Mouse (Mus musculus): ENCODE data around the gene Pla2g10. TPM values are rescaled to one million over a fixed set of nuclear protein-coding genes. Genes with fewer than 3 reads are reported as not detected.
"Not testable (repeated sequence)": the region's sequence is repeated elsewhere in the genome, so short reads cannot be mapped to it uniquely, and the experiment has no call there.

Gene Pla2g10
- polyA plus RNA-seq, 1 experiment from 2014 or later, result 0.62 TPM

DNA sequence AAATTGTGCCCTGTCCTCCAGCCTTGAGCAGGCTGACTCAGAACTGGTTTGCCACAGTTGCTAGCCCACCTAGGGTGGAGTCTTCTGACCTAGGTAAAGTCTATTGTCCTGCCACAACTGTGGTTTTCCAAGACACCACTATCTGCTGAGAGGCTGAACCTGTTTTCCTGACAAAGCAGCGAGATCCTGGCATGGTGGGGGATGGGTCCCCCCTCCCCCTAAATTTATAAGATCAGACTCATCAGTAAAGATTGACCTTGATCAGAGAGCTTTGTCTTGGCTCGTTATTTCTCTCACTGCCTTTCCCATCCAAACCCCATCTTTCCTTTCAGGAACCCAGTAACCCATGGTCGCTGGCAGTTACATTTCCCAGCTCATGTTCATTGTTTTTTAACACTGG is 19.2 kb upstream of the Pla2g10 start:
- H3K9me3 ChIP-seq (replicated peaks), result no peaks in the 10 kb centered on the region
- H3K36me3 ChIP-seq, result no peaks in the 10 kb centered on the region
- H3K9ac ChIP-seq, result no peak overlapping the region
- no peak for ATAC-seq (ENCODE audit: low FRiP score)
- no peak overlapping the region for H3K4me2 ChIP-seq (replicated peaks)
- no peak overlapping the region for H3K4me3 ChIP-seq
- WGBS, result 60% methylated on average over 3 of the region's 3 CpGs
- H3K27me3 ChIP-seq, result no peaks in the 10 kb centered on the region
- no peak overlapping the region for H3K27ac ChIP-seq
- H3K4me1 ChIP-seq, result peaks cover 3% of the 10 kb centered on the region; the same call in 1 of the 2 replicates

GRCm38 (mm10) chr16:13749306-13749705 is 18.5 kb upstream of the Pla2g10 start:
- no peaks in the 10 kb centered on the region for H3K36me3 ChIP-seq
- H3K27me3 ChIP-seq, result no peaks in the 10 kb centered on the region
- H3K4me2 ChIP-seq (replicated peaks), result no peak overlapping the region
- H3K27ac ChIP-seq, result no peak overlapping the region
- H3K9ac ChIP-seq, result no peak overlapping the region
- 53% methylated on average over 5 of the region's 5 CpGs for WGBS
- no peak for ATAC-seq (ENCODE audit: low FRiP score)
- no peak overlapping the region for H3K4me3 ChIP-seq
- H3K9me3 ChIP-seq (replicated peaks), result no peaks in the 10 kb centered on the region
- H3K4me1 ChIP-seq, result 0 out of 2 replicates have a peak, but pooled peaks cover 2% of the 10 kb centered on the region

GRCm38 (mm10) chr16:13748813-13749212 is 18.0 kb upstream of the Pla2g10 start:
- H3K4me1 ChIP-seq; ATAC-seq (ENCODE audit: low FRiP score); H3K36me3 ChIP-seq; H3K27me3 ChIP-seq; H3K4me2 ChIP-seq (replicated peaks); H3K27ac ChIP-seq; H3K9me3 ChIP-seq (replicated peaks); H3K9ac ChIP-seq; H3K4me3 ChIP-seq: not testable (repeated sequence)
- 17% methylated on average over 10 of the region's 10 CpGs for WGBS

GRCm38 (mm10) chr16:13748124-13748523 is 17.3 kb upstream of the Pla2g10 start:
- Histone ChIP-seq H3K9ac (no peak overlapping the region), H3K27me3 (no peaks in the 10 kb centered on the region), H3K36me3 (no peaks in the 10 kb centered on the region), H3K4me2 (replicated peaks) (no peak overlapping the region), H3K9me3 (replicated peaks) (no peaks in the 10 kb centered on the region), H3K27ac (no peak overlapping the region), H3K4me3 (no peak overlapping the region), H3K4me1 (0 out of 2 replicates have a peak, but pooled peaks cover 2% of the 10 kb centered on the region)
- no peak for ATAC-seq (ENCODE audit: low FRiP score)
- 62% methylated on average over 3 of the region's 3 CpGs for WGBS

DNA sequence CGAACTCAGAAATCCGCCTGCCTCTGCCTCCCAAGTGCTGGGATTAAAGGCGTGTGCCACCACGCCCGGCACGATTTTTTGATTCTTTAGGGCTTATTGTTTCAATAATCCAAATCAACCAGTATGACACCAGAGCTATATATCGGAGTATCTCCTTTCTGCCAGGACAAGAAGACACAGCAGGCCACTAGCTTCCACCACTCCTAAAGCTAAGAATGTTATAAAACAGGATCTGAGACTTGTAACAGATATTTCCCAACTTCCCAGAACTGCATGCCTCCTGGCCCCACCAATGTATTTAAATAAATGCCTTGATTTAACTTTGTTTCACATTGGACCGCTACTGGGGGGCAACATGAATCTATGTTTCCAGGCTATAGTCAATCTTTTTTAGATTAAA is 16.9 kb upstream of the Pla2g10 start:
- Histone ChIP-seq H3K27me3 (no peaks in the 10 kb centered on the region), H3K36me3 (no peaks in the 10 kb centered on the region), H3K4me3 (no peak overlapping the region), H3K27ac (no peak overlapping the region), H3K4me2 (replicated peaks) (no peak overlapping the region), H3K9me3 (replicated peaks) (no peaks in the 10 kb centered on the region), H3K9ac (no peak overlapping the region), H3K4me1 (0 out of 2 replicates have a peak, but pooled peaks cover 2% of the 10 kb centered on the region)
- no peak for ATAC-seq (ENCODE audit: low FRiP score)
- WGBS, result 92% methylated on average over 8 of the region's 8 CpGs

- no peaks in the 10 kb centered on the region for H3K9me3 ChIP-seq (replicated peaks)
- no peak overlapping the region for H3K4me2 ChIP-seq (replicated peaks)
- H3K4me1 ChIP-seq, result no peaks in the 10 kb centered on the region
- no peak overlapping the region for H3K4me3 ChIP-seq
- H3K27me3 ChIP-seq, result no peaks in the 10 kb centered on the region
- no peak for ATAC-seq (ENCODE audit: low FRiP score)
- H3K36me3 ChIP-seq, result no peaks in the 10 kb centered on the region
- no peak overlapping the region for H3K9ac ChIP-seq
- WGBS, result 71% methylated on average over 2 of the region's 2 CpGs
- no peak overlapping the region for H3K27ac ChIP-seq
Measured at GRCm38 (mm10) chr16:13740844-13741243, 10.1 kb upstream of the Pla2g10 start.

DNA sequence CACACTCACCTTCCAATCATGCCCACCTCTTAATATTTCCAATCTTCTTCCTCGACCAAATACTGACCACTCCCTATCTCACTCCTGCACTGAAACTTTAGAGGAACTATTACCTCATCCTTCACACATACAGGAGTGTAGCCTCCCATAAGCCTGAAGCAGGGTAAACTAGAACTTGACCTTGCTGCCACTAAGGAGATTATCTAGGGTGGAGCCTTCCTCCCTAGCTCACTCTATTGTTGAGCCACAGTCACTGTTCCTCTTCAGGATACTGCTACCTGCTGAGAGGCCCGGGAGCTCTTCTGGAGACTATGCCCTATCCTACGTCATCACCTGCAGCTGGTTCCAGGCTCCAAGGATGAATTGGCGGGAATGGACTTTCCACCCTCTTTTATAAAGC is 8.3 kb upstream of the Pla2g10 start:
- H3K4me3 ChIP-seq; H3K9ac ChIP-seq; H3K9me3 ChIP-seq (replicated peaks); H3K27ac ChIP-seq; H3K27me3 ChIP-seq; H3K4me2 ChIP-seq (replicated peaks); ATAC-seq (ENCODE audit: low FRiP score); H3K4me1 ChIP-seq; H3K36me3 ChIP-seq: not testable (repeated sequence)
- 58% methylated on average over 4 of the region's 4 CpGs for WGBS

- H3K4me3 ChIP-seq, result no peak overlapping the region
- no peaks in the 10 kb centered on the region for H3K27me3 ChIP-seq
- 87% methylated on average over 8 of the region's 8 CpGs for WGBS
- H3K4me2 ChIP-seq (replicated peaks), result no peak overlapping the region
- no peaks in the 10 kb centered on the region for H3K9me3 ChIP-seq (replicated peaks)
- no peak overlapping the region for H3K27ac ChIP-seq
- H3K36me3 ChIP-seq, result no peaks in the 10 kb centered on the region
- ATAC-seq (ENCODE audit: low FRiP score), result no peak
- no peaks in the 10 kb centered on the region for H3K4me1 ChIP-seq
- no peak overlapping the region for H3K9ac ChIP-seq
Measured at GRCm38 (mm10) chr16:13735977-13736376, 5.2 kb upstream of the Pla2g10 start.

GRCm38 (mm10) chr16:13733518-13734137 is 2.8 kb upstream of the Pla2g10 start:
- peaks cover 7% of the 10 kb centered on the region; the same call in 1 of the 2 replicates for H3K27me3 ChIP-seq
- no peak overlapping the region for H3K27ac ChIP-seq
- 23% methylated on average over 9 of the region's 9 CpGs for WGBS
- peaks cover 5% of the 10 kb centered on the region; the same call in 1 of the 2 replicates for H3K4me1 ChIP-seq
- H3K36me3 ChIP-seq, result no peaks in the 10 kb centered on the region
- H3K9me3 ChIP-seq (replicated peaks), result no peaks in the 10 kb centered on the region
- no peak for ATAC-seq (ENCODE audit: low FRiP score)
- H3K4me2 ChIP-seq (replicated peaks), result no peak overlapping the region
- no peak overlapping the region for H3K9ac ChIP-seq
- H3K4me3 ChIP-seq, result no peak overlapping the region

GRCm38 (mm10) chr16:13732786-13733185 is 2.0 kb upstream of the Pla2g10 start:
- Histone ChIP-seq H3K36me3 (no peaks in the 10 kb centered on the region), H3K4me3 (no peak overlapping the region), H3K4me1 (peaks cover 5% of the 10 kb centered on the region; the same call in 1 of the 2 replicates), H3K27me3 (peaks cover 7% of the 10 kb centered on the region; the same call in 1 of the 2 replicates), H3K9ac (no peak overlapping the region), H3K4me2 (replicated peaks) (no peak overlapping the region), H3K27ac (no peak overlapping the region), H3K9me3 (replicated peaks) (no peaks in the 10 kb centered on the region)
- 83% methylated on average over 3 of the region's 3 CpGs for WGBS
- no peak for ATAC-seq (ENCODE audit: low FRiP score)

- Histone ChIP-seq H3K27ac (no peak overlapping the region), H3K4me1 (peaks cover 5% of the 10 kb centered on the region; the same call in 1 of the 2 replicates), H3K9me3 (replicated peaks) (no peaks in the 10 kb centered on the region), H3K4me2 (replicated peaks) (no peak overlapping the region), H3K36me3 (no peaks in the 10 kb centered on the region), H3K27me3 (peaks cover 7% of the 10 kb centered on the region; the same call in 1 of the 2 replicates), H3K9ac (no peak overlapping the region), H3K4me3 (no peak overlapping the region)
- ATAC-seq (ENCODE audit: low FRiP score), result no peak
- WGBS, result 84% methylated on average over 4 of the region's 4 CpGs
Measured at GRCm38 (mm10) chr16:13729428-13729827, 1.4 kb downstream of the Pla2g10 start.

GRCm38 (mm10) chr16:13727811-13728335 is 2.9 kb downstream of the Pla2g10 start:
- ATAC-seq (ENCODE audit: low FRiP score), result no peak
- H3K27me3 ChIP-seq, result peaks cover 7% of the 10 kb centered on the region; the same call in 1 of the 2 replicates
- H3K9me3 ChIP-seq (replicated peaks), result no peaks in the 10 kb centered on the region
- no peaks in the 10 kb centered on the region for H3K36me3 ChIP-seq
- H3K4me1 ChIP-seq, result peaks cover 5% of the 10 kb centered on the region; the same call in 1 of the 2 replicates
- no peak overlapping the region for H3K4me2 ChIP-seq (replicated peaks)
- no peak overlapping the region for H3K27ac ChIP-seq
- no peak overlapping the region for H3K9ac ChIP-seq
- no peak overlapping the region for H3K4me3 ChIP-seq
- WGBS, result 88% methylated on average over 5 of the region's 5 CpGs

DNA sequence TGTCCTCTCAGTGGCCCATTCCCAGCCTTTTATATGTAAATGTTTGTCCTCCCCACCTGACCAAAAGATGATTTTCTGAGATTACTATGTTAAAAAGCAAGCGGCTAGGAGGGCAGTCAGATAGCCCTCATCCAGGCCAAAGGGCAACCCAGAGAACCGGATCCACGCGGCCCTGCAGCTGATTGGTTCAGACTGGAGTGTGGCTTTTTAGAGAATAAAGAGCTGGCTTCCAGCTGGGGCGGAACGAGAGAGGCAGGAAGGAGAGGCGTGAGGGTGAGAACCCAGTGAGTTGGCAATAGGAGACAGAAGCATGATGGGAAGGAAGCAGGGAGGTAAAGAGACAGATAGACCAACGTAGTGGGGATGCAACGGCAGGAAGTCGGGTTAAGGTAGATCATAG is 7.8 kb downstream of the Pla2g10 start:
- Histone ChIP-seq H3K36me3 (no peaks in the 10 kb centered on the region), H3K27me3 (no peaks in the 10 kb centered on the region), H3K9ac (no peak overlapping the region), H3K4me2 (replicated peaks) (no peak overlapping the region), H3K27ac (no peak overlapping the region), H3K9me3 (replicated peaks) (no peaks in the 10 kb centered on the region), H3K4me1 (no peaks in the 10 kb centered on the region), H3K4me3 (no peak overlapping the region)
- no peak for ATAC-seq (ENCODE audit: low FRiP score)
- WGBS, result 39% methylated on average over 10 of the region's 10 CpGs

Data from hindbrain, embryonic 12.5 days (tissue).